Mouse (Mus musculus) thymus, postnatal 25 days (tissue): ENCODE measurements around the gene Chrdl1.

Experiments used
- DNase-seq: peaks from one replicate; pipeline ENCODE4 v3.0.0; 2022

The Chrdl1 gene

DNA sequence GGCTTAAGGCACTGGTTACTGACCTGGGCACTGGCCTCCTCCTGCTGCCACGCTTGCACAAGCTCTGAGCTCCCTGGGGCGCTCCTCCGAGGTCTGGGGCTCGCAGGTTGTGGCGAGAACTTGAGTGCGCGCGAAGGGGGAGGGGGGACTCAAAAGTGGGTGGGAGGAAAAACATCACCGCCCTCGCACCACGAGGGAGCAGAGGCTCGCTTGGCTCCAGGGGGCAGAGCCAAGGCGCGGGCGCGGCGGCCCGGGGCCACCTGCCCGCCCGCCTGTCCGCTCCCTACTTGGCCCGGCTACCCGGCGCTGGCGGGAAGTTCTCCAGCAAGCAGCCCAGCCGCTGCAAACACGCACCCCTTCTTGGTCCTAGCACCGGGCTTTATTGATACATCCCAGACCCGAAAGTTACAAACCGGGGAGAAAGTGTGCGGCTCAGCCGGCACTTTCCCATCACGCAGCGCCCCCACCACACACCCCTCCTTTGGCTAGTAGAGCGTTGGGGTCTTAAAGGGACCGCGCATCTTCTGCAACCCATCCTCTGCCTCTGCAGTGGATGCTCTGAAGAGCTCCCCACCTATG, at the start of gene Chrdl1:
Gene Chrdl1 (minus strand): TSS at position 472 of the 579 bp plus-strand sequence.
- no peak for DNase-seq

DNA sequence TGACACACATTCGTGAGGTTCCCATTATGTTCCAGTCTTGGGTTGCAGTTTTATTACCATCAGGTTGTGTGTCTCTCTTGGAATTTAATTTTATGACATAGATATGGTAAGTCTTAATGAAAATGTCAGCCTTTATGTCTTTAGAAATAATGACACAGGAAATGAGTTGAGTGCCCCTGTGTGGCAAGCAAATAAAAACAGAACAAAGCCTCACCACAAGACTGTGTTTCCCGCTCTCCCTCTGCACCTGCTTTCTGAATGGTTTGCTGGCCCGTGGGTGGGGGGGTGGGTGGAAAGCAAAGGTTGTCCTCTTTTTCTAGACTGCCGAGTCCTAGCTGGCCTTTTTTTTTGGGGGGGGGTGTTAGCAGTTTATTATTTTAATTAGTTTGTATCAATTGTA, 48.6 kb upstream of the Chrdl1 start:
- no peak for DNase-seq

DNA sequence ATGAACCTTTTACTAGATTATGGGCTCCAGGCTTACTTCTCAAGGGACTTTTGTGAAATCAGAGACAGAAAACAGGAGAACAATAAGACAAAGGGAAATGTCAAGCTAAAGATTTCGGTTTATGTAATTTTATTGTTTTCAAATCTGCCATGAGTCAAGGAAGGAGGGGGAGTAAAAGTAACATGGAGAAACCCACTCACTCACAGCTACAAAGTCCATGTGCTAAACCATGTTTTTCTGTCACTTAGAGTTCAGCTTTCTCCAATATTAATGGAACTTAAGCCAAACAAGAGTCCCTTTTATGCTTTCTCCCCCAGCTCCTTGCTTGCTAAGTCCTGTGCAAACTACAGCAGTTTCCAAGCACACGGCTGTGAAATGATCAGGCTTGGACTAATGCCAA, 10.5 kb upstream of the Chrdl1 start:
- no peak for DNase-seq

DNA sequence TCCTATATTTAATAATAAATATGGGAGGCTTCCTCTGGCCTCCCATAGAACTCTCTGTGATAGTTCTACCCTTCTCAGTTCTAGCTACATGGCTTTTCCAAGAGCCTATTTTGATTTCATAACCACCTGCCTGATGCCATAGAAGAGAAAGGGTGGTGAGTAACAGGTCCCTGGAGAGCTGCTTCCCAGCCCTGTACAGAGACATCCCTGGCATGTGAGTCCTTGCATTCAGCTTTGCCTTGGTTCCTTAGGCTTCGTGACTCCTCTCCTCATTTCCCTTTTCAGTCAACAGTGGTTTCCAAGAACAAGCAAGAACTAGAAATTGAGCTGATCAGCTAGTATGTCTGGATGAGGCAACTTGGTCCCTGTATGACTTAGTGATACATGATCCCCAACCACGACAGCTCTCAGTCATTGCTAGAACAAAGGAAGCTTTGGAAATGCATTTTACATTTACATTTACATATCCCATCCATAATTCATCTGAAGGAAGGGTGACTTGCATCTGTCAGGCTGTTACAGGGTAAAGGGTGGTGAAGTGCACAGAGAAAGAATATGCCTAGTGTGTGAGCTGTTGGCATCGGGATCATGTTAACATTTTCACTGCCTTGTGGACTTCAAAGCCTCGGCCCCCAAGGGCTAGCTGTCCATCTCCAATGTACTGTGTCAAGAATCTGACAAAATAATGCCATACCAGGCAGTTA, 27.7 kb downstream of the Chrdl1 start:
- no peak for DNase-seq

DNA sequence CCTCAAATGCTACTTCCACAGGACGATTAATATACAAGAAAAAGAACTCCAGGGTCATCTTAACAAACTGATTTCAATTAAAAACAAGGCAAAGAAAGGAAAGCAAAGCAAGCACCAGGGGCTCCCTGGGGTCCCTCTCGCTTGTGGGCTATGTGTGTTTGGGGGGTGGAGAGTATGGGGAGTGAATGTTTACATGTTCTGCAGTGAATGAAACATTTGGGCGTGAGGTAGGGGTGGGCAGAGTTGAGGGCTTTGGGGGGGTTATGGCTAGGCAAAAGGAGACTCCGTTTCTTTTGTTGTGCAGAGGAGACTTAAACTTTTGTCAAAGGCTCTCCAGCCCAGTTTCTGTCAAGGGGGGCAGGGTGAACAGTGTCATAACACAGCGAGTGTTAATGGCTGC, 46.8 kb downstream of the Chrdl1 start:
- no peak for DNase-seq

DNA sequence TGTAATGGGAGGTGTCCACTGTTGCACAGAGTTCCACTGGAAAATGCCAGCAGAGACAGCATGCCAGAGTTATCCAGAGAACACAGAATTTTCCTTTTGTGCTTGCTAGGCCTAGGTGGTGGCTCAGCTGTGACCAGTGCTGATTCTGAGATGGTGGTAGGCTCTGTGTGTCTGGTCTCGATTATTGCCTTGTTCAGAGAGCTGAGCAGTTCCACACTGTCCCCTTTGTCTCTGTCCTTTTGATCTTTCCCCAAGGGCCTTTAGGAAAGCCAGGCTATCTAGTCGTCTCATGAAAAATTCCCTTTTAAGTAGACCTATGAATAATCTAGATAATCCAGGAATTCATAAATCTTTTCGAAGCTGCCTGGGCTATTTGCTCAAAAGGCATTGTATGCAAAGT, 47.3 kb downstream of the Chrdl1 start:
- DNase-seq = no peak

DNA sequence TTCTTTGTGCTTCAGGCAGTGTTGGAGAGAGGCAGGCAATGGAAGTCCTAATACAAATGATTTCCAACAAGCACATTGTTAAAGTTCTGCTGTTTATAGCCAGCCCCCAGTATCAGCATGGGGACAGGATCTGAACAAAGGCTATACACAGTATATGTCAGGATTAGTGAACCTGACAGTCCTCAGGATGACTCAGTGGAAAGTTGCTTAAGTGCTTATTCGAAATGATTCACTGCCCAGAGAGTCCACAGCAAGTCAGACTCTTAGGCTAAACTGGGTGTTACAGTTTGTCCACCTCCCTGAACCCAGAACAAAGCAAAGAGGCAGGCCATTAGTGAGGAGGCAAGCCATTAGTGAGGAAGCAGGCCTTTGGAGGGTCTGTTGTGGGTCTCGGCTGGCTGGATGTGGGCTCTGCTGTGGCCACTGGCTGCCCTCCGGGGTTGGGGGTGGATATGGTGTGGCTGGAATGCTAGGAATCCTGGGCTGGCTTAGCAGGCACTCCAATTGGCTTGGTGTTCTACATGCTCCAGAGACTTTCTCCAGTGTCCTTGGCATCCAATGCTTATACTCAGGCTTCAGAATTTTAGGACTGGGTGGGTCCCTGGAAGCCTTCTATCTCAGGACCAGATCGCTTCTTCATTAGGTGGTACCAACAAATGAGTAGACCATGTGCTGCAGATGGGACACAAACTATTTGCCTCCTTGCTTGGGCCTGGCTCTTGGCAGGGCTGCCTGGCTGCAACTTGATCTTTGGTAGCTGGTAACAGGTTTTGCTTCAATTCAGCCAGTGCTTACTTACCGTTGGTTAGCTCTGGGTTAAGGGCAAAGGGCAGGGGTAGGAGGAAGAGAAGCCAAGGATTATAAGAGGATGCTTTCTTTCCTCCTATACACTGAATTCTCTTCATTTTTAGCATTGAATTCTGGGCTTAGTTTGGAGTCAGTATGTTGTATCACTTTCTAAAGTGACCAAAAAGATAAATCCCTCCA, 49.3 kb downstream of the Chrdl1 start:
- no peak for DNase-seq

DNA sequence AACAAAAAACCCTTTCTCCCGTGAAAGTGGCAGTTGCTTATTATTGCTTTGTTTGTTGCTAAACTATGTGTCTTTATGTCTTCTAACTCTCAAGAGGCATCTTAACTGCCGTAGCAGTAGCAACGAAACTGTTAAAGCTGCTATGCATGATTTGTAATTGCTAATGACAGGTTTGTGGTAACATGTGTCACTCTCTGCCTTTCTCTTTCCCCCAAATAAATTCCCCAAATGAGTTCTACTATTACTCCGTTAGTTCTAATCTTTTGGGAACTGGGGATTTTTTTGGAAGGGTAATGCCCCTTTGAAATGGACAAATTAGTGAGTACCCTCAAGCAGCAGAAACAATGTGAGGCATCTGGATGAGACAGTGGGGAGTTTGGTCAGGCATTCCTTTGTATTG, 55.9 kb downstream of the Chrdl1 start:
- no peak for DNase-seq

DNA sequence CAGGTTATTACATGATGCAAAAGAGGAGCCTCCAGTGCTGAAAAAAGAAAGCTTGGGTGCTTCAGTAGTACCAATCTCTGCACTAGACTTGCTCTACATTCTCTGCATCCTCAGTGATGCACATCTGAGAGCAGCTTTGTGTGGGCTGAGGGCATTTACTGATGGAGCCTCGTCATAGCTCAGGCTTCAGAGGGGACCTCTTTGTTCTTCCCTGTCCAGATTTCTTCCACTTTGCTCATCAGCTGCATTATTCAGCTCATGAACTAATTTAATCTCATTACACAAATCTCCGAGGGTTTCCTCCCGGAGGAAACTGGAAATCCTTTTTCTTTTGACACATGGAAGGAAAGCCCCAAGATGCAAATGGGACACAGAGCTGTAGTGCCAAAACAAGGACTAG, 56.5 kb downstream of the Chrdl1 start:
- no peak for DNase-seq

DNA sequence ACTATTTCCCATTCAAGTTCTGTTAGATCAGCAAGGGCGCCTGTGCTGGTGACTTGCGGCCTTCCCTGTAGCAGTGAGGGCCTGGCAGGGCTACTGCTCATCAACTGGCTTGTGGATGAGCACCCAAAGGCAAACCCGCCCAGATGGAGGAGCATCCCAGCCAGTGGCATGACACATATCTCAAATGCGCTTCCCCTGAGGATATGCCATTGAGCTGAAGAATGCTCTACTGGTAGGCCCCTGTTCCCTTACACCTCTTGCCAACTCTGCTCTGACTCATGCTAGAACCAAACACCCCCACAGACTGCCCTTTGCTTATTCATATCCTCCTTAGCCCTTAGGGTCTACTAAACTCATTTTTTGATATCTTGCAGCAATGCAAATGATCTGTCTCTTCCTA, 57.4 kb downstream of the Chrdl1 start:
- DNase-seq = no peak

DNA sequence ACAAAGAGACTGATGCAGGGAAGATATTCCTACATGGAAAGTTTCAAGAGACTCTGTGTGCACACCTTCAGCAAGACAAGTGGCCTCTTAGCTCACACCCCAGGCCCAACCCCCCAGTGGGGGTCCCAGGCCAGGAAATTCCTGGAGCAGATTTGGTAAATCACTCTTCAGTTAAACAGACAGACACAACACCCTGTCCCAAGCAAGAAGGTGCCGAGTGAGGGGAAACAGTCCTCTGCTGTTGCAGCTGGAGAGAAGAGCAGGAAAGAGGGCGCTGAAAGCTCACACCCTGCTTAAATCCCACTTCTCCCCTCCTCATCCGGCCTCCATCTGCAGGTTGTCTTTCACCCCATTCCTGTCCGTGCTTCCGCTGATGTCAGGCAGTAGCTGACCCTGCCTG, 58.2 kb downstream of the Chrdl1 start:
- no peak for DNase-seq

DNA sequence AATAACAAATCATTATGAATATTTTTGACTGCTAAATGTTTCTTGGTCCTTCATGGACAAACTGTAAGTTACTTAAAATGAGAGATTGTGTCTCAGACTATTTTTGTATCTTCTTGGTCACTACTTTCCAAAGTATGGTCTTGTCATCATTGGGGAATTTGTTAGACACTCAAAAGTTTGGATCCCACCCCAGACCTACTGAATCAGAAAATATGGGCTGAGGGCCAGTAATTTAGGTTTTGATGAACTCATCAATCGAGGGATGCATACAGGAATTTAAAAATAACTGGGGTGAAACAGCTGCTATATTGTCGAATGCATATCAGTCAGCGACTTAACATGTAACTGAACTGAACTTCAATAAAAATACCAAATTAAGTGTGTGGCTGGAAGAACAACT, 80.9 kb downstream of the Chrdl1 start:
- DNase-seq = no peak

DNA sequence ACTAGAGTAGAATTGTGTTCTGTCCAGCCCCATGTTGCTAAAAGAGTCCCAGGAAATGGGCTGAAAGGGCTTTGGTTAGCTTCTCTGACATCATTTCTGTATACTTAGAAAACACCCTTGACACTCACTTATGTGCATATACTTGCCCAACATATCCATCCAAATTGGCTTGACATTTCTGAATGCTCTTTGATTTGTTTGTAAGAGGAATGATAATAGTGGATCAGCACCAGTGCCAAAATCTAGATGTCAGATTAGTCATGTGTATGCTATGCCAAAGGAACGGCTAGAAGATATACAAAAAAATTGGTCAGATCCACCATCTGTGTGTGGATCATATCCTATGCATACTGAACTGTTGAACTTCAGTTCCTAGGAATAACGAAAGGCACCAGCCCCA, 99.3 kb downstream of the Chrdl1 start:
- no peak for DNase-seq

DNA sequence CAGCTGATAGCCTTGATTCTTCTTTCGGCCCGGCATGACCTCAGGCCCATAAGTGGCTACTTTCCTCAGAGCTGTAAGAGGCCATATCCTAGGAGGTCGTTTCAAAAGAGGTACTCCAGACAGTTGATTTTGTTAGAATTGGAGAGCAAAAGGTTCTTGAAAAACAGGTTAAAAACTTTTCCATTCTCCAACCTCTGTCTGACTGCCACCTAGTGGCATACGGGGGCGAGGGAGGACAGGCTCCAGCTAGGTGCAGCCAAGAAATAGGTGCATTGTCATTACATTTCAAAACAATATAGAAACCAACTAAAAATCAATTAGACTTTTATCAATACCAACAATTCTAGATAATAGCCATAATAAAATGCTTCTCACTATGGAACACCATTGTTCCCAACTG, 118.9 kb downstream of the Chrdl1 start:
- no peak for DNase-seq

DNA sequence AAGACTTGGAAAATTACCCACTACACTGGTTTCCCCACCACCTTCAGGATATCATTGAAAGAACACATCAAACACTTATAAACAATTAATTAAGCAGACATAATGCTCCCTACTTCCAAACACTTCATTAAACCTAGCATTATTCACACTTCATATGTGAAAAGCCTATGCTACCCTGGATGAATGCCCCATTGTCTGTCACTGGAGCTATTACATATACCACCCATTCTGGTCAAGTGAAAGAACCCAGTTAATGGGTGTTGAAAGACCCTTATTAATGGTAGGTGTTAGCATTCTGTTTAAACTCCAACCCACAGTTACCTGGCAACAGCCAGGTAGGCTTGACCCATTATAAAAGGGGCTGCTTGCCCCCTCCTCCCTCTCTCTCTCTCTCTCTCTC, 143.4 kb downstream of the Chrdl1 start:
- DNase-seq = no peak
